Mouse (Mus musculus) liver, postnatal 0 days (tissue): ENCODE data around the gene 2210011C24Rik.

Experiments
- CTCF ChIP-seq: sonication (generic); IDR thresholded peaks from 2 replicates; pipeline ENCODE4 v1.5.1; 2016; ENCODE audit warnings: antibody characterized with exemption, low read depth
- EP300 ChIP-seq: IDR thresholded peaks from 2 replicates; pipeline ENCODE4 v1.6.1; 2016; ENCODE audit warnings: antibody characterized with exemption, low read depth, mild to moderate bottlenecking

GRCm38 (mm10) chr8:84046505-84046904 lies 34.5 kb upstream of the 2210011C24Rik start:
- TF ChIP-seq CTCF (no peak), EP300 (no peak)
